8 mouse cellular contexts compared by ENCODE assay signal in genomic region chr2:44103742-44104141, GRCm38 (mm10).
DNase-seq lines count a peak whose midpoint lies in the region; ATAC-seq lines count a peak whose summit lies in the region.

No protein-coding gene starts in this region.

- intact Hi-C loops in heart, postnatal 25 days (cut with DNase I), result no loop called here

- no peaks in the 10 kb centered on the region for H3K36me3 ChIP-seq in embryonic facial prominence, embryonic 12.5 days
- no peaks in the 10 kb centered on the region for H3K36me3 ChIP-seq in forebrain, embryonic 16.5 days (ENCODE audit: control insufficient read depth, insufficient read depth)

- no peak overlapping the region for H3K4me2 ChIP-seq in embryonic facial prominence, embryonic 12.5 days (replicated peaks)
- H3K4me2 ChIP-seq in forebrain, embryonic 16.5 days (ENCODE audit: low read length), result no peak overlapping the region

- peaks cover 12% of the 10 kb centered on the region; the same call in 1 of the 2 replicates for H3K4me1 ChIP-seq in embryonic facial prominence, embryonic 12.5 days
- H3K4me1 ChIP-seq in forebrain, embryonic 16.5 days (replicated peaks; ENCODE audit: control insufficient read depth, insufficient read depth, low read length), result peaks cover 6% of the 10 kb centered on the region; the same call in 1 of the 2 replicates

- H3K27me3 ChIP-seq in embryonic facial prominence, embryonic 12.5 days, result no peaks in the 10 kb centered on the region
- H3K27me3 ChIP-seq in forebrain, embryonic 16.5 days (replicated peaks; ENCODE audit: control insufficient read depth, insufficient read depth, low read length), result no peaks in the 10 kb centered on the region

- peak; percentile 89 for DNase-seq in heart, adult 11 months
- DNase-seq in heart, postnatal 25 days (ENCODE audit: low spot score), result no peak
- DNase-seq in 3T3-L1 (ENCODE audit: low read depth, low spot score), result peak; percentile 61
- peak; percentile 31 for DNase-seq in kidney, postnatal 14 days
- no peak for DNase-seq in cerebellum, adult 9-10 months
- DNase-seq in thymus, postnatal 14 days, result no peak

- H3K9ac ChIP-seq in embryonic facial prominence, embryonic 12.5 days, result no peak overlapping the region
- H3K9ac ChIP-seq in forebrain, embryonic 16.5 days (replicated peaks; ENCODE audit: low read depth, low read length), result no peak overlapping the region

- 52% methylated on average over 5 of the region's 5 CpGs for WGBS in embryonic facial prominence, embryonic 12.5 days
- WGBS in forebrain, embryonic 16.5 days, result 77% methylated on average over 5 of the region's 5 CpGs

- ATAC-seq in embryonic facial prominence, embryonic 12.5 days (ENCODE audit: insufficient number of reproducible peaks, insufficient read depth, low FRiP score, low TSS enrichment), result no peak
- ATAC-seq in forebrain, embryonic 16.5 days, result no peak

- no peaks in the 10 kb centered on the region for H3K9me3 ChIP-seq in embryonic facial prominence, embryonic 12.5 days
- no peaks in the 10 kb centered on the region for H3K9me3 ChIP-seq in forebrain, embryonic 16.5 days (ENCODE audit: control insufficient read depth, low read length)

- peak overlapping the region; percentile 79; the same call in 1 of the 2 replicates for H3K27ac ChIP-seq in embryonic facial prominence, embryonic 12.5 days
- H3K27ac ChIP-seq in forebrain, embryonic 16.5 days (ENCODE audit: low read length), result no peak overlapping the region

- no peak overlapping the region for H3K4me3 ChIP-seq in embryonic facial prominence, embryonic 12.5 days
- no peak overlapping the region for H3K4me3 ChIP-seq in forebrain, embryonic 16.5 days (replicated peaks; ENCODE audit: low read length)

Comparison
In these comparisons a context has a peak if more than half of its experiments do, and no peak if none do; other contexts are left out.
1. DNase-seq: peak in heart, adult 11 months (single experiment), 3T3-L1 (single experiment) and kidney, postnatal 14 days (single experiment); none in heart, postnatal 25 days (single experiment), cerebellum, adult 9-10 months (single experiment) and thymus, postnatal 14 days (single experiment).